Mouse (Mus musculus) brain, embryonic 14.5 days (tissue): Measurements from ENCODE around the gene Acmsd.

Source experiments
- CTCF ChIP-seq: fragments of 200-500 bp; IDR thresholded peaks from 2 replicates; pipeline ENCODE4 v1.5.1; 2012; ENCODE audit warnings: inconsistent platforms, mild to moderate bottlenecking, moderate library complexity, borderline replicate concordance; ENCODE audit not compliant: insufficient read depth, insufficient read length; ENCODE audit errors: extremely low read depth
- POLR2A ChIP-seq: fragments of 200-500 bp; IDR thresholded peaks from 2 replicates; pipeline ENCODE4 v1.6.1; 2012; ENCODE audit warnings: mild to moderate bottlenecking, inconsistent platforms, borderline replicate concordance; ENCODE audit not compliant: poor library complexity, insufficient read depth, insufficient read length, severe bottlenecking; ENCODE audit errors: extremely low read depth

DNA sequence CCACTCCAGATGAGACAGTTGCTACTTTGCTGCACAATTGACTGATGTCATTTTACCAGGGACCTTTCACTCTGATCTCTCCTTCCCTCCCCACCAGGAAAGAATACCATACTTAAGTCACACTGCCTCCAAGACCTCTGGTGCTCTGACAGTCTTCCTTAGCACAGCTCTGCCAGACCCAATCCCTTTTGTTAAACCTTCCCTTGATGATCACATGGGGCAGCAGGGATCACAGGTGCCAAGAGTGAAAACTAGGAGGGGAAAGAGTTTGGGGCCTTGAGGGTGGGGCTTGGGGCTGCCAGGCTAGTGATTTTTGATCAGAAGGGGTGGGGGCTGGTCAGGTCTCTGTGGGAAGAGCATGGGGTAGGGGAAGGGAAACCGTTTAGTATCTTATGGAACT is 67.5 kb downstream of the Acmsd start:
- TF ChIP-seq CTCF (no peak), POLR2A (no peak)
